Mouse (Mus musculus): ENCODE measurements around the gene Lrrc73. TPM values are rescaled to one million over a fixed set of nuclear protein-coding genes. Genes with fewer than 3 reads are reported as not detected.

Gene Lrrc73
- polyA plus RNA-seq, 1 experiment: 5.3 TPM

DNA sequence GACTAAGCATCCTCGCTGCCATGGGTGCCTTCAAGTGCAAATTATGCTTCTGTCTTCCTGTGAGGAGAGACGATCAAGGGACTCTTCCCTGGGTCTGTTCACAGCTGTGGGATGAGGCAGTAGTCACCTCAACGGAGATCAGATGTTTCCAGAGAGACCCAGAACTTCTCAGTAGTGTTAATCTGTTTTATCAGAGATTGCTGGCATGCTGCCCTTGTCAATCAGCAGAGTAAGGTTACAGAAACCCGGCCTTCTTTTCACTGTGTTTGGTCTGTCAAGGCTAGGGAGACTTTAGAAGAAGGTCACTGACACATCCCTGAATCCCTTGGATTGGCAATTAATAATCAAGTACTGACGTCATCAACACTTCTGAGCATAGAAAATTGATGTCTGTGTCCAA, 15.9 kb upstream of the Lrrc73 start:
- Histone ChIP-seq H3K36me3 (ENCODE audit: control insufficient read depth, insufficient read depth, low read length) (peaks cover 56% of the 10 kb centered on the region), H3K27ac (ENCODE audit: control insufficient read depth, insufficient read depth, low read length) (no peak overlapping the region), H3K4me1 (replicated peaks; ENCODE audit: control insufficient read depth, insufficient read depth, low read length) (no peaks in the 10 kb centered on the region), H3K27me3 (ENCODE audit: control insufficient read depth, insufficient read depth, low read length) (no peaks in the 10 kb centered on the region), H3K4me3 (ENCODE audit: control insufficient read depth, insufficient read depth, low read length) (no peak overlapping the region)
- 94% methylated on average over 5 of the region's 5 CpGs for WGBS
- TF ChIP-seq POLR2A (IDR thresholded peaks at IDR 0.05; ENCODE audit: control insufficient read depth, extremely low read depth, insufficient read depth, low read length, poor library complexity) (no peak), CTCF (IDR thresholded peaks at IDR 0.05; ENCODE audit: borderline replicate concordance, control insufficient read depth, extremely low read depth, insufficient read depth, low read length, poor library complexity) (no peak)
- no peak for DNase-seq

DNA sequence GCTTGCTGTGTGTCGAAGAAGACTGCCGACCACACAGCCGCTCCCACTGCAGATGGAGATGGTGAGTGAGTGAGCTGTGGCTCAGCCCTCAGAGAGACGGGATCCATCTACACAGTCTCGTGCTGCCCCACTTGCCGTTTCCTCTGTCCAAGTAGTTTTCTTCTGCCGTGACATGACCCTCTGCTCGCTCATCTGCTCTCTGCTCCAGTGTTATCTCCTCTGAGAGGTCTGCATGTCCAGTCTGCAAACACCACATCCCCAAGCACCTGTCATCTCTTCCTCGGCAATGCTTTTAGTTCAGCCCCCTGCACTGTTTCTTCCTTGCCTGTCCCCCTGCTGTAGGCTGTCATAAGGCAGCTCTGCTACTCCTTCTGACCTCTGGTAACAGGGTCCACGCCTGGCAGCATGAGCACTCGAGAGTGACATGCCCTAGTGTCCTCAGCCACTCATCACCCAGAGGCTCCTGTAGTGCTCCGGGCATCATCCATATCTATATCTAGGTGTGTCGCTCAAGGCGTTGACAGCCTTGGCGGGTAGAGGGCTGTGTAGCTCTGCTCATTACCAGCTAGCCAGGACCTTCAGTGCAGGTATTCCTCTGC, 13.7 kb upstream of the Lrrc73 start:
- peaks cover 62% of the 10 kb centered on the region for H3K36me3 ChIP-seq (ENCODE audit: control insufficient read depth, insufficient read depth, low read length)
- 97% methylated on average over 15 of the region's 15 CpGs for WGBS

DNA sequence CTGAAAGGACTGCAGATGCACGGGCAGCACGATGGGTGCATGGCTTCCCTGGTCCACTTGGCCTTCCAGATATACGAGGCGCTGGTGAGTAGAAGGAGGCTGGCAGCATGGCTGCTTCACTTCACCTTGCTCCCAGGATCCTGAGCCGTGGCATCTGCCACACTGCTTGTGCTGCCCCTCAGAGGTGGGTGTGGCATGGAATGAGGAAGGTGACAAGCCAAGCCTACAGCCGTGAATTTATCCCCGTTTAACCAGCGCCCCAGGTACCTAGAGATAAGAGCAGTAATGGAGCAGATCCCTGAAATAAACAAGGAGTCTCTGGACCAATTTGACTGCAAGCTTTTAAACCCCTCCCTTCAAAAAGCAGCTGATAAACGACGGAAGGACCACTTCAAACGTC, 11.9 kb upstream of the Lrrc73 start:
- Histone ChIP-seq H3K4me1 (replicated peaks; ENCODE audit: control insufficient read depth, insufficient read depth, low read length) (no peaks in the 10 kb centered on the region), H3K27ac (ENCODE audit: control insufficient read depth, insufficient read depth, low read length) (no peak overlapping the region), H3K4me3 (ENCODE audit: control insufficient read depth, insufficient read depth, low read length) (no peak overlapping the region), H3K36me3 (ENCODE audit: control insufficient read depth, insufficient read depth, low read length) (peaks cover 66% of the 10 kb centered on the region), H3K27me3 (ENCODE audit: control insufficient read depth, insufficient read depth, low read length) (no peaks in the 10 kb centered on the region)
- no peak for DNase-seq
- TF ChIP-seq POLR2A (IDR thresholded peaks at IDR 0.05; ENCODE audit: control insufficient read depth, extremely low read depth, insufficient read depth, low read length, poor library complexity): no peak
- TF ChIP-seq CTCF (IDR thresholded peaks at IDR 0.05; ENCODE audit: borderline replicate concordance, control insufficient read depth, extremely low read depth, insufficient read depth, low read length, poor library complexity): no peak
- WGBS: 92% methylated on average over 11 of the region's 11 CpGs

More for the DNA sequence above, 13.7 kb upstream of the Lrrc73 start:
- DNase-seq: no peak
- H3K27ac ChIP-seq (ENCODE audit: control insufficient read depth, insufficient read depth, low read length): no peak overlapping the region
- no peak for TF ChIP-seq CTCF (IDR thresholded peaks at IDR 0.05; ENCODE audit: borderline replicate concordance, control insufficient read depth, extremely low read depth, insufficient read depth, low read length, poor library complexity)
- no peak for TF ChIP-seq POLR2A (IDR thresholded peaks at IDR 0.05; ENCODE audit: control insufficient read depth, extremely low read depth, insufficient read depth, low read length, poor library complexity)
- no peaks in the 10 kb centered on the region for H3K27me3 ChIP-seq (ENCODE audit: control insufficient read depth, insufficient read depth, low read length)
- H3K4me3 ChIP-seq (ENCODE audit: control insufficient read depth, insufficient read depth, low read length): no peak overlapping the region
- H3K4me1 ChIP-seq (replicated peaks; ENCODE audit: control insufficient read depth, insufficient read depth, low read length): no peaks in the 10 kb centered on the region

DNA sequence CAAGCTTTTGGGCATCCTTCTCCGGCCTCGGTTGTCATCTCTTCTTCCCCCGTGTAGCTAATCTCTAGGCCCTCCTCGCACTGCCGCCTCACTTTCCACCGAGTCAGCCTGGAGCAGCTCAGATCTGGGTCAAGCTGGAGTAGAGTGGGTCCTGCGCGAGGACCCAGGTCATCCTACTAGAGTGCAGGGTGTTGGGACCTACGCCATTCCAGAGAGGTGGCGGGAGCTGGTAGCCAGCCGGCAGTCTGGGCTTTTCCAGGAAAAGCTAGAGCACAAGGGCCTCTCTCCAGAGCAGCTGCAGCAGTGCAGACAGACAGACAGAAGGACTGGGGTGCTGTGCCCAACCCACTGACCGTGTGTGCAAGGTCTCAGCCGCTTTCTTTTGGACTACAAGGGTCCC, 11.1 kb upstream of the Lrrc73 start:
- Histone ChIP-seq H3K4me1 (replicated peaks; ENCODE audit: control insufficient read depth, insufficient read depth, low read length) (peaks cover 6% of the 10 kb centered on the region), H3K36me3 (ENCODE audit: control insufficient read depth, insufficient read depth, low read length) (peaks cover 58% of the 10 kb centered on the region), H3K27me3 (ENCODE audit: control insufficient read depth, insufficient read depth, low read length) (no peaks in the 10 kb centered on the region), H3K27ac (ENCODE audit: control insufficient read depth, insufficient read depth, low read length) (no peak overlapping the region), H3K4me3 (ENCODE audit: control insufficient read depth, insufficient read depth, low read length) (no peak overlapping the region)
- 95% methylated on average over 13 of the region's 13 CpGs for WGBS
- no peak for DNase-seq
- TF ChIP-seq CTCF (IDR thresholded peaks at IDR 0.05; ENCODE audit: borderline replicate concordance, control insufficient read depth, extremely low read depth, insufficient read depth, low read length, poor library complexity) (no peak), POLR2A (IDR thresholded peaks at IDR 0.05; ENCODE audit: control insufficient read depth, extremely low read depth, insufficient read depth, low read length, poor library complexity) (no peak)

DNA sequence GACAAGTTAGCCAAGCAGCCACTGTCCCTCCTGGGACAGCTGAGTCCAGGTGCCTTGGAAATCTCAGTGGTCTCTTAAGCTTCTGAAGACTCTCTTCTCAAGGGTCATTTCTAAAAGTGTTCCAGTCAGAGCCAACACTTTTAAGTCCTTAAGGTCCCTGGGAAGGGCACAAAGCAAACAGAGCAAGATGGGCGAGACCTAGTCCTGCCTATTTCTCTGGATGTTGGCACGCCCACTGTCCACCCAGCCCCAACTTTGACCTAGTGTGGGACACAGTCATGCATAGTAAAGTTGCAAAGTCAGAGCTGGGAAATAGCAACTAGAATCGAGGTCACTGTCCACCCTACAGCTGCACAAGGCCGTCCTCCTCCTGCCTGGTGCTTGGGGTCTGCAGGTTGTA, 10.3 kb upstream of the Lrrc73 start:
- WGBS: 89% methylated on average over 4 of the region's 4 CpGs
- Histone ChIP-seq H3K27ac (ENCODE audit: control insufficient read depth, insufficient read depth, low read length) (no peak overlapping the region), H3K4me3 (ENCODE audit: control insufficient read depth, insufficient read depth, low read length) (no peak overlapping the region), H3K27me3 (ENCODE audit: control insufficient read depth, insufficient read depth, low read length) (no peaks in the 10 kb centered on the region), H3K4me1 (replicated peaks; ENCODE audit: control insufficient read depth, insufficient read depth, low read length) (peaks cover 9% of the 10 kb centered on the region), H3K36me3 (ENCODE audit: control insufficient read depth, insufficient read depth, low read length) (peaks cover 58% of the 10 kb centered on the region)
- TF ChIP-seq CTCF (IDR thresholded peaks at IDR 0.05; ENCODE audit: borderline replicate concordance, control insufficient read depth, extremely low read depth, insufficient read depth, low read length, poor library complexity) (no peak), POLR2A (IDR thresholded peaks at IDR 0.05; ENCODE audit: control insufficient read depth, extremely low read depth, insufficient read depth, low read length, poor library complexity) (no peak)
- no peak for DNase-seq

DNA sequence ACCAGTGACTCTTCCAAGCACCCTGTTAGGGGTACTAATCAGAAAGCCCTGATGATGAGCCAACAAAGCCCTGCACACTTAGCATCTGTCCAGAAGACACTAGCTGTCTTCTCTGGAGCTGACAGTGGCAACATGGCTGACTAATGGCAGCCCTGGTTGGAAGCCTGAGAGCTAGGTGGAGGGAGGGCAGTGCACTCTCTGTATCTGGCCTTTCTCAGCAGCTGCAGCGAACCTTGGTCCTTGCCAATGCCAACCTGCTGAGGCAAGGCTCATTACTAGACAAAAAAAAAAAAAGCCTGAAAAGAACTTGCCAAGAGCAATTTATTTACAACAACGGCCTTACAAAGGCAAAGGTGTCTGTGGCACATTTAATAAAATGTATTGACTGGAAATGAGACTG, 9.7 kb upstream of the Lrrc73 start:
- Histone ChIP-seq H3K27me3 (ENCODE audit: control insufficient read depth, insufficient read depth, low read length) (no peaks in the 10 kb centered on the region), H3K4me1 (replicated peaks; ENCODE audit: control insufficient read depth, insufficient read depth, low read length) (peaks cover 11% of the 10 kb centered on the region), H3K4me3 (ENCODE audit: control insufficient read depth, insufficient read depth, low read length) (no peak overlapping the region), H3K27ac (ENCODE audit: control insufficient read depth, insufficient read depth, low read length) (no peak overlapping the region), H3K36me3 (ENCODE audit: control insufficient read depth, insufficient read depth, low read length) (peaks cover 57% of the 10 kb centered on the region)
- 97% methylated on average over 2 of the region's 2 CpGs for WGBS
- no peak for DNase-seq
- TF ChIP-seq CTCF (IDR thresholded peaks at IDR 0.05; ENCODE audit: borderline replicate concordance, control insufficient read depth, extremely low read depth, insufficient read depth, low read length, poor library complexity) (no peak), POLR2A (IDR thresholded peaks at IDR 0.05; ENCODE audit: control insufficient read depth, extremely low read depth, insufficient read depth, low read length, poor library complexity) (no peak)

DNA sequence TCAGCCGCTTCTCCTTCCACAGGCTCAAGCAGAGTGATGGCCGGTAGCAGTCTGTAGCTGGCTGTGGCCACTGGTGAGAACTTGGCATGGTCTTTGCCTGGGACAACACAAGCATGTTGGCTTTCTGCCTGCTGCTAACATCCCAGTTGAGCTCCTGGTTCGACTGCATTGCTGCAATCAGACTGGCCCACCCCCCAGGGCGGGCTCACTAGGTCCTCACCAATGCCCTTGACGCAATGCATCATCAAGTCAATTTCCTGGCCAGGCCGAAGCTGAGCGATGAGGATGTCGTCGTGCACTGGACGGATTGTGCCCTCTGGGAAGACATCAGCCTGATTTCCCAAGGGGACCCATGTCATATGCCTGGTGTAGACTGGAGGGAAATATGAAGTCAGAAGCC, 8.8 kb upstream of the Lrrc73 start:
- no peak overlapping the region for H3K27ac ChIP-seq (ENCODE audit: control insufficient read depth, insufficient read depth, low read length)
- 94% methylated on average over 10 of the region's 10 CpGs for WGBS
- no peak overlapping the region for H3K4me3 ChIP-seq (ENCODE audit: control insufficient read depth, insufficient read depth, low read length)
- peaks cover 19% of the 10 kb centered on the region for H3K4me1 ChIP-seq (replicated peaks; ENCODE audit: control insufficient read depth, insufficient read depth, low read length)
- DNase-seq: no peak
- TF ChIP-seq POLR2A (IDR thresholded peaks at IDR 0.05; ENCODE audit: control insufficient read depth, extremely low read depth, insufficient read depth, low read length, poor library complexity) (no peak), CTCF (IDR thresholded peaks at IDR 0.05; ENCODE audit: borderline replicate concordance, control insufficient read depth, extremely low read depth, insufficient read depth, low read length, poor library complexity) (no peak)
- H3K27me3 ChIP-seq (ENCODE audit: control insufficient read depth, insufficient read depth, low read length): no peaks in the 10 kb centered on the region
- H3K36me3 ChIP-seq (ENCODE audit: control insufficient read depth, insufficient read depth, low read length): peaks cover 48% of the 10 kb centered on the region

Measured in thymus, adult 2 months (tissue).